Mouse (Mus musculus): ENCODE measurements at regions not wholly inside any gene's neighbourhood (a gene's known extent, or its start where the extent isn't known, plus 50 kb on each side); places are given as distances from the start of the nearest gene placed in this dataset.

GRCm38 (mm10) chr2:133432141-133432813 is 119.7 kb upstream of the Bmp2 start:
- Histone ChIP-seq H3K4me1 (ENCODE audit: control insufficient read depth, insufficient read depth, insufficient read length, low read length) (no peaks in the 10 kb centered on the region), H3K4me3 (ENCODE audit: insufficient read depth, low read depth, low read length) (no peak overlapping the region), H3K27ac (replicated peaks; ENCODE audit: low read depth, low read length) (no peak overlapping the region)

DNA sequence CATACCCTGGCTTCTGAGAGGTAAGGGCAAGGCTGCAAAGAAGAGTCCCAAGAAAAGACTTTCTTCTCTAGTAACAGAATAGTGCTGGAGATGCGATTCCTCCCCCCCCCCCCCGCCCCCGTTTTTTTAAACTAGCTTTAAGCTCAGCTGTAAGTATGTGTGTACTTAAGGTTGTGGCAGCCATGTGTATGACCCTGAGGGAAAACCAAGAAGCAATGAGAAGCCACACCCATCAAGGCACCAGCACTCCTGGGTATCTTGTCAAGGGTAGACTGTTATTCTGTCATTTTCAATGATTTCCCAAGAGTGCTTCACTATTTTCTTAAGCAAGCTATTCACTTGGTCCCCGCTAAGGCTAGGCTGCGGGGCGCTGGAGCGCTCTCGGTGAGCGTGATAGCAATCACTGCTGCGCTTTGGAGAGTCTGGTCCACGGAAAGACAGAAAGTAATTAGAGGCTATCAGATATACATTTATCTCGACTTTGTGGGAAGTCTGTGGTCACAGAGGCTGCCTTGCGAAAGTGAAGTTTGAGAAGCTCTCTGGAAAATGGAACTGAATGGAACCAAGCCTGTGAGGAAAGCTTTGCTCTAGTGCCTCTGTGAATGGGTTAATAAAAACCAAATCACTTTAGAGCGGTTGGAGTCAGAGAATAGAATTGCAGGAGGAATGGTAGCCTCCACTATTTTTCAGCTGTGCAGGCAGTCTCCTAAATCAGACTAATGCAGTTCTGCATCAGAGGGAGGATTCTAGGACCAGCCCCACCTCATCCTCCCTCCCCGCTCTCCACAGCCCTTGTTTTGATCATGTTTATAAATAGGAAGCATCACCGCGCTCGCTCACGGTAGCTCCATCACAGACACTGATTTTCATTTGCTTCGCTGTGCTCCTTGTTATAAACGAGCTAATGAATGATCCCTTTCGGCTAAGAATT is 114.8 kb upstream of the Bmp2 start:
- Histone ChIP-seq H3K27ac (replicated peaks; ENCODE audit: low read depth, low read length) (0 out of 2 replicates have a peak overlapping the region, but pooled peaks have one; percentile 16), H3K4me1 (ENCODE audit: control insufficient read depth, insufficient read depth, insufficient read length, low read length) (no peaks in the 10 kb centered on the region), H3K4me3 (ENCODE audit: insufficient read depth, low read depth, low read length) (peak overlapping the region; percentile 50)

DNA sequence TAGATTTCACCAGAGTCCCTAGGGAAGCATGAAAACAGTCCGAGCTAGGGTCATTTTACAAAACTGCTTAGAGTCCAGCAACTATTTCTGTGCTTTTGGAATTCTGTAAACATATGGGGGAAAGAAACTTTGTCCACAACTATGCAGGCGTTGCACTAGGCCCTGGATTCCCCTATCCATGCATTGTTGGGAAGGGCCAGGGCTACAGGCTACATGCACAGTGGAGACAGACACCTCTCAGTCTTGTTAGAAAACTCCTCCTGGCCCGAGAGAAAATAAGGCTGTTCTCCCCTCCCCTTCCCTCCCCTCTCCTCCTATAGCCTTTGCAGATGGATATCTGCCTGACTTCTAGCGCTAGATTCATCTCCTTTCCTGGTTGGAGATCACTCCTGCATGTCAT is 113.9 kb upstream of the Bmp2 start:
- Histone ChIP-seq H3K4me3 (ENCODE audit: insufficient read depth, low read depth, low read length) (peak overlapping the region; percentile 50; the same call in 1 of the 2 replicates), H3K27ac (replicated peaks; ENCODE audit: low read depth, low read length) (no peak overlapping the region), H3K4me1 (ENCODE audit: control insufficient read depth, insufficient read depth, insufficient read length, low read length) (no peaks in the 10 kb centered on the region)

GRCm38 (mm10) chr2:133443024-133443423 is 108.9 kb upstream of the Bmp2 start:
- Histone ChIP-seq H3K4me1 (ENCODE audit: control insufficient read depth, insufficient read depth, insufficient read length, low read length) (no peaks in the 10 kb centered on the region), H3K27ac (replicated peaks; ENCODE audit: low read depth, low read length) (no peak overlapping the region), H3K4me3 (ENCODE audit: insufficient read depth, low read depth, low read length) (no peak overlapping the region)

- Histone ChIP-seq H3K4me1 (ENCODE audit: control insufficient read depth, insufficient read depth, insufficient read length, low read length) (no peaks in the 10 kb centered on the region), H3K27ac (replicated peaks; ENCODE audit: low read depth, low read length) (no peak overlapping the region), H3K4me3 (ENCODE audit: insufficient read depth, low read depth, low read length) (no peak overlapping the region)
Observed at GRCm38 (mm10) chr2:133443490-133443889, 108.5 kb upstream of the Bmp2 start.

DNA sequence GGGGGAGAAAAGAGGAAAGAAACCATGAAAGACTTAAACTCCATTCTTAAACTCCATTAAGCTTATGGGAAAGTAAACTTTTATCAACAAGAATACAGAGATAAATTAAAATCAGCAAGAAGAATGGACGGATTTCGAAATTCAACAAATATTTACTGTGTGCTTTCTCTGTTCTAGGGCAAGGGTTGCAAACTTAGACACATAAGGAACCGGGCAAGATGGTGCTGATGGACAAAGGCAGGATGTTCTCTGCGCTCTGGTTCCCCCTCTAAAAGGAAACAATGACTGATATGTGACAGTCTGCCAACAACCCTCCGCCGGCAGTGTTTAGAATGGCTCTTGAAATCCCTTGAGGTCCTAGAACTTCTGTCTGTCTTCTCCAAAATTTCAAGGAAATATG is 99.0 kb upstream of the Bmp2 start:
- Histone ChIP-seq H3K4me1 (ENCODE audit: control insufficient read depth, insufficient read depth, insufficient read length, low read length) (no peaks in the 10 kb centered on the region), H3K27ac (replicated peaks; ENCODE audit: low read depth, low read length) (no peak overlapping the region), H3K4me3 (ENCODE audit: insufficient read depth, low read depth, low read length) (no peak overlapping the region)

GRCm38 (mm10) chr2:133455484-133456170 is 96.3 kb upstream of the Bmp2 start:
- Histone ChIP-seq H3K4me3 (ENCODE audit: insufficient read depth, low read depth, low read length) (no peak overlapping the region), H3K4me1 (ENCODE audit: control insufficient read depth, insufficient read depth, insufficient read length, low read length) (no peaks in the 10 kb centered on the region), H3K27ac (replicated peaks; ENCODE audit: low read depth, low read length) (no peak overlapping the region)

DNA sequence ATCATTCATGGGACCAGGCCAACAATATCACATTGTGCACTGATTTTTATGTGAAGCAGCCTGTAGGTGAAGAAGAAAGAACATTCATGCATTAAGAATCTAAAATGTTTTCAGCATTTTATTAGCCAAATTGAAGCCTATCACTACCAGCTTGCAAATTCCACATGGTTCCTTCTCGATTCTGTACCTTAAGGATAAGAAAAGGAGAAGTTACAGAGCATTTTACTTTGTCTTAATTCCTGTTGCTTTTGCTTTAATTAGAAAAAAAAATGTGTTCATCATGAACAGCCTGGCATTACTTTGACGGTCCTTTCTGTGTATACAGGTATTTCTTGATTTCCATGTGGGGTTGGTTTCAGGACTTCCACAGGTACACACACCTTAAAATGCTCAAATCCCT is 95.2 kb upstream of the Bmp2 start:
- H3K4me3 ChIP-seq (ENCODE audit: insufficient read depth, low read depth, low read length): no peak overlapping the region
- H3K27ac ChIP-seq (replicated peaks; ENCODE audit: low read depth, low read length): no peak overlapping the region
- no peaks in the 10 kb centered on the region for H3K4me1 ChIP-seq (ENCODE audit: control insufficient read depth, insufficient read depth, insufficient read length, low read length)

DNA sequence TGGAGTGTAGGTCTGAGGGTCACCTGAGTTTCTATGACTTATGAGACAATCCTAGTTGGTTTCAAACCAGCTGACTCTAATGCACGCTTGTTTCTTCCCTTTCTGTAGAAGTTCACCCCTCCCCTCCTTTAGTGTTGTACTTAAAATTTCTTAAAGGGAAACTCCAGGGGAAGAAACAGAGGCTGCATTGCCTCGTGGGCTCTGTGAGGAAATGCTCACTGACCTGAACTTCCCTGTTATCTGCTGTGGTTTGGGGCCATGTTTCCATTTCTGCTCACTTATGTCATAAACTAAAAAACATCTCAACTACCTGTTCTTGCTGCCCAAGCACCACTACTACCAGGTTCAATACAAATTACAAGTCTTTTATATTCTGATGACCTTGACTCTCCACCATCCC is 93.2 kb upstream of the Bmp2 start:
- Histone ChIP-seq H3K27ac (replicated peaks; ENCODE audit: low read depth, low read length) (no peak overlapping the region), H3K4me3 (ENCODE audit: insufficient read depth, low read depth, low read length) (no peak overlapping the region), H3K4me1 (ENCODE audit: control insufficient read depth, insufficient read depth, insufficient read length, low read length) (no peaks in the 10 kb centered on the region)

DNA sequence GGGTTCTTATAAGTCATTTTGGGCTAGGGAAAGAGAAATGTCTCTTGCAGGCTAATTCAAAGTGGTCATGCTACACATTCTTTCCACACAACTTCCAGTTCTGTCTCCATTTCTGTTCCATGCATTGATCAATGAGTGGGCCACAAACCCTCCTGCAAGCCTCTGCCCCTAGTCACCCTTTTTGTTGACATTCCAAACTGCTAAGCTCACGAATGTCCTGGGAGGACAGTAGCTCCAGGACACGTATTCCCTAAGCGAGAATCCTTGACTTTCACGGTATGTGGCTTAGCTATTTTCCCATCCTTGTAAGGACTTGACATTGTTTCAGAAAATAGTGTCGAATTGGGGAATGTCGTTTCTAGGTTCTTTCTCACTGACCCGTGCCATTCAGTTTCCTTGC is 91.1 kb upstream of the Bmp2 start:
- Histone ChIP-seq H3K27ac (replicated peaks; ENCODE audit: low read depth, low read length) (no peak overlapping the region), H3K4me3 (ENCODE audit: insufficient read depth, low read depth, low read length) (no peak overlapping the region), H3K4me1 (ENCODE audit: control insufficient read depth, insufficient read depth, insufficient read length, low read length) (no peaks in the 10 kb centered on the region)

GRCm38 (mm10) chr2:133462378-133462777 is 89.6 kb upstream of the Bmp2 start:
- Histone ChIP-seq H3K4me3 (ENCODE audit: insufficient read depth, low read depth, low read length) (no peak overlapping the region), H3K27ac (replicated peaks; ENCODE audit: low read depth, low read length) (no peak overlapping the region), H3K4me1 (ENCODE audit: control insufficient read depth, insufficient read depth, insufficient read length, low read length) (no peaks in the 10 kb centered on the region)

DNA sequence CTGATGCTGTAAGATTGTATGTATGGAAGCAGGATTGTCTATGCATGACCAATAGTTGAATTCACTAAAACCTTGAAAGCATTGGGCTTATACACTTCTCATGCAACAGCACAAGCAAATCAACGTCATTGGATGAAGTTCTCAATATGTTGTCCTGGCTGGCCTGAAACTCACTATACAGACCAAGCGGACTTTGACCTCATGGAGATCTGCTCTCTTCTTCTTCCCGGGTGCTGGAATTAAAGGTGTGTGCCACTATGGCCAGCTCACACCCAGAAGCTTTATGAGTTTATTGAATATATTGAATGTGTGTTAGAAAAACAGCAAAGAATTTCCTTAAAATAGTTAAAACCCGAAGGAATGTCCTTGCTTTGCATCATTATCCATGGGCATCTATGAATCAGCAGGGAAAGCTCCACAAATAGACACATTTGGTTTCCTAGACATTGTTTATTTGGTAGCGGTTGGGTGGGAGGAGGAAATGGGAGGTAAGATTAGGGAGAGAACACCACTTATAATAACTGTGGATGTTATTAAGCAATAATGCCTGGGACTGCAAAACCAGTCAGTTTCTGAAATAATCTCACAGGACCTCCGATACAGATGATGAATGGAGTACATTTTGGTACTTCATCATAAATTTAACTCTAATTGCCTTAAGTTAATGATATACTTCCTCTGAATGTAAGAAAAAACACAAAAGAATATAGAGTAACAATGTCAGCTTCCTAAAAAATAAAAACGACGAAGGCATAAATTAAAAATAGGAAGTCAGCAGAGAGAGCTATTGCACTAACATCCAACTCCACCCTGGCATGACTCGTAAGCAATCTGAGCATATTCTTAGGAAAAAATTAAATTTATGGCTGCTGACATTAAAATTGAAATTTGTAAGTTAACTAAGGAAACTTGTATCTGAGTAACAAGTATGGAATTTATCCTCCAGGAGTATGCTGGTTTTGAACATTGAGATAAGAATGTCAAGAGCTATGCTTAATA is 84.5 kb upstream of the Bmp2 start:
- Histone ChIP-seq H3K27ac (replicated peaks; ENCODE audit: low read depth, low read length) (no peak overlapping the region), H3K4me1 (ENCODE audit: control insufficient read depth, insufficient read depth, insufficient read length, low read length) (no peaks in the 10 kb centered on the region), H3K4me3 (ENCODE audit: insufficient read depth, low read depth, low read length) (no peak overlapping the region)

GRCm38 (mm10) chr2:133472966-133473744 is 78.8 kb upstream of the Bmp2 start:
- Histone ChIP-seq H3K4me1 (ENCODE audit: control insufficient read depth, insufficient read depth, insufficient read length, low read length) (no peaks in the 10 kb centered on the region), H3K4me3 (ENCODE audit: insufficient read depth, low read depth, low read length) (no peak overlapping the region), H3K27ac (replicated peaks; ENCODE audit: low read depth, low read length) (no peak overlapping the region)

DNA sequence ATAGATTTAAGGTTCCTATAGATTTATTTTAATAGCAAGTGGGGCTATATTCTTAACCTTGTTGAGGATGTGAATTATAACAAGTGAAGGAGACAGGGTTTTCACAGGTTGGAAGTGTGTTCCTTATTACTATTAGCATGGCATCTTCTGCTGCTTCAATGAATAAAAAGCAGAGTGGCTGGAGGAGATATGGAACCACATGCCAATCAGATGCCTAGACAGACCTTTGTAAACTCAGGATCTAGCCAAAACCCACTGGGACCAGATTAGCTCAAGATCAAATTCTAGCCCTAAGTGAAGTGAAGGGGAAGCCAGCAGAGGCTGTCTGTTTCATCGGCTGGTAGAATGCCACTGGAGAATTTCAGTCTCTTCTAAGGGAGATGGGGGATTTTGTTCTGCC is 77.8 kb upstream of the Bmp2 start:
- Histone ChIP-seq H3K4me3 (ENCODE audit: insufficient read depth, low read depth, low read length) (no peak overlapping the region), H3K27ac (replicated peaks; ENCODE audit: low read depth, low read length) (no peak overlapping the region), H3K4me1 (ENCODE audit: control insufficient read depth, insufficient read depth, insufficient read length, low read length) (no peaks in the 10 kb centered on the region)
